ENCODE assay signal across 18 mouse cellular contexts in genomic region chr7:137555481-137555880, GRCm38 (mm10).
DNase-seq lines count a peak whose midpoint lies in the region; ATAC-seq and TF ChIP-seq lines count a peak whose summit lies in the region.
"Had no signal": no experiment of that assay in that cellular context is flagged by ENCODE, and none has a peak within 500 bp of the region (broad histone marks: within the 10 kb centered on the region; RNA-seq: fewer than 3 reads in every experiment).

No protein-coding gene starts in this region.

- no peaks in the 10 kb centered on the region for H3K79me2 ChIP-seq in liver, adult 2 months (ENCODE audit: control insufficient read depth, insufficient read depth, low read length)

- no peak for TF ChIP-seq CTCF in liver, adult 2 months (IDR thresholded peaks at IDR 0.05; ENCODE audit: low read depth, low read length)

- no peak overlapping the region for H3K4me3 ChIP-seq in heart, embryonic 12.5 days
- H3K4me3 ChIP-seq in liver, adult 2 months (ENCODE audit: insufficient read depth, low read depth, low read length): no peak overlapping the region
- no peak overlapping the region for H3K4me3 ChIP-seq in liver, embryonic 12.5 days
- no peak overlapping the region for H3K4me3 ChIP-seq in midbrain, embryonic 13.5 days (replicated peaks)
- no peak overlapping the region for H3K4me3 ChIP-seq in midbrain, embryonic 11.5 days (ENCODE audit: low read depth, low read length)
- H3K4me3 ChIP-seq: embryonic facial prominence, embryonic 13.5 days; heart, embryonic 13.5 days; hindbrain, embryonic 13.5 days had no signal

- WGBS in heart, embryonic 12.5 days: 55% methylated on average over 2 of the region's 2 CpGs
- 32% methylated on average over 2 of the region's 2 CpGs for WGBS in liver, adult 2 months
- WGBS in liver, embryonic 12.5 days (ENCODE audit: insufficient replicate concordance): 24% methylated on average over 2 of the region's 2 CpGs
- WGBS in midbrain, embryonic 13.5 days: 34% methylated on average over 2 of the region's 2 CpGs
- WGBS in midbrain, embryonic 11.5 days: 50% methylated on average over 2 of the region's 2 CpGs

- no peaks in the 10 kb centered on the region for H3K36me3 ChIP-seq in heart, embryonic 12.5 days
- H3K36me3 ChIP-seq in liver, adult 2 months (ENCODE audit: control insufficient read depth, insufficient read depth, low read length): no peaks in the 10 kb centered on the region
- H3K36me3 ChIP-seq in liver, embryonic 12.5 days: no peaks in the 10 kb centered on the region
- H3K36me3 ChIP-seq in midbrain, embryonic 13.5 days: no peaks in the 10 kb centered on the region
- no peaks in the 10 kb centered on the region for H3K36me3 ChIP-seq in midbrain, embryonic 11.5 days (ENCODE audit: control insufficient read depth, insufficient read depth, low read length)
- H3K36me3 ChIP-seq: embryonic facial prominence, embryonic 13.5 days; heart, embryonic 13.5 days; hindbrain, embryonic 13.5 days had no signal

- DNase-seq in heart, adult 11 months: peak; percentile 77
- DNase-seq in liver, adult 2 months (ENCODE audit: extremely low read depth, low read depth, low spot score): peak; percentile 58
- no peak for DNase-seq in midbrain, embryonic 11.5 days (ENCODE audit: low spot score, missing footprints)
- DNase-seq in left cerebral cortex, adult 11 months (ENCODE audit: low spot score): no peak
- DNase-seq: adrenal gland, postnatal 10 days; cerebellum, adult 11-12 months; cerebellum, adult 9-10 months; cerebellum, postnatal 25 days; gastrocnemius, postnatal 36 days; heart, adult 18-20 months; heart, postnatal 36 days had no signal

- no peak overlapping the region for H3K9ac ChIP-seq in heart, embryonic 12.5 days
- no peak overlapping the region for H3K9ac ChIP-seq in liver, adult 2 months (ENCODE audit: low read depth, low read length)
- no peak overlapping the region for H3K9ac ChIP-seq in liver, embryonic 12.5 days
- H3K9ac ChIP-seq in midbrain, embryonic 13.5 days (replicated peaks): no peak overlapping the region
- no peak overlapping the region for H3K9ac ChIP-seq in midbrain, embryonic 11.5 days (ENCODE audit: low read length)
- H3K9ac ChIP-seq: embryonic facial prominence, embryonic 13.5 days; heart, embryonic 13.5 days; hindbrain, embryonic 13.5 days had no signal

- H3K4me2 ChIP-seq in heart, embryonic 12.5 days: no peak overlapping the region
- no peak overlapping the region for H3K4me2 ChIP-seq in liver, embryonic 12.5 days
- H3K4me2 ChIP-seq in midbrain, embryonic 13.5 days (replicated peaks): no peak overlapping the region
- no peak overlapping the region for H3K4me2 ChIP-seq in midbrain, embryonic 11.5 days
- H3K4me2 ChIP-seq: embryonic facial prominence, embryonic 13.5 days; heart, embryonic 13.5 days; hindbrain, embryonic 13.5 days had no signal

- no peak for ATAC-seq in heart, embryonic 12.5 days (ENCODE audit: insufficient number of reproducible peaks, low FRiP score)
- no peak for ATAC-seq in liver, embryonic 12.5 days
- no peak for ATAC-seq in midbrain, embryonic 13.5 days
- ATAC-seq in midbrain, embryonic 11.5 days (ENCODE audit: low FRiP score): no peak
- ATAC-seq: forebrain, embryonic 14.5 days had no signal

- no peaks in the 10 kb centered on the region for H3K27me3 ChIP-seq in heart, embryonic 12.5 days (replicated peaks)
- H3K27me3 ChIP-seq in liver, adult 2 months (ENCODE audit: control insufficient read depth, insufficient read depth, low read length): no peaks in the 10 kb centered on the region
- no peaks in the 10 kb centered on the region for H3K27me3 ChIP-seq in liver, embryonic 12.5 days (replicated peaks)
- H3K27me3 ChIP-seq in midbrain, embryonic 13.5 days: no peaks in the 10 kb centered on the region
- no peaks in the 10 kb centered on the region for H3K27me3 ChIP-seq in midbrain, embryonic 11.5 days (ENCODE audit: control insufficient read depth, insufficient read depth, low read length)
- H3K27me3 ChIP-seq: embryonic facial prominence, embryonic 13.5 days; heart, embryonic 13.5 days; hindbrain, embryonic 13.5 days had no signal

- TF ChIP-seq POLR2A in liver, adult 2 months (IDR thresholded peaks at IDR 0.05; ENCODE audit: extremely low read depth, insufficient read depth, low read length): no peak

- no peak overlapping the region for H3K27ac ChIP-seq in heart, embryonic 12.5 days (ENCODE audit: poor library complexity, severe bottlenecking)
- H3K27ac ChIP-seq in liver, adult 2 months (replicated peaks; ENCODE audit: insufficient read depth, low read depth, low read length): no peak overlapping the region
- H3K27ac ChIP-seq in liver, embryonic 12.5 days: no peak overlapping the region
- 0 out of 2 replicates have a peak overlapping the region, but pooled peaks have one; percentile 41 for H3K27ac ChIP-seq in midbrain, embryonic 13.5 days
- no peak overlapping the region for H3K27ac ChIP-seq in midbrain, embryonic 11.5 days (ENCODE audit: low read depth, low read length)
- H3K27ac ChIP-seq: embryonic facial prominence, embryonic 13.5 days; heart, embryonic 13.5 days; hindbrain, embryonic 13.5 days had no signal

- H3K9me3 ChIP-seq in heart, embryonic 12.5 days (replicated peaks): 0 out of 2 replicates have a peak, but pooled peaks cover 2% of the 10 kb centered on the region
- no peaks in the 10 kb centered on the region for H3K9me3 ChIP-seq in liver, embryonic 12.5 days (replicated peaks)
- H3K9me3 ChIP-seq in midbrain, embryonic 13.5 days: no peaks in the 10 kb centered on the region
- no peaks in the 10 kb centered on the region for H3K9me3 ChIP-seq in midbrain, embryonic 11.5 days (ENCODE audit: control insufficient read depth, low read length)
- H3K9me3 ChIP-seq: embryonic facial prominence, embryonic 13.5 days; heart, embryonic 13.5 days; hindbrain, embryonic 13.5 days had no signal

- H3K4me1 ChIP-seq in heart, embryonic 12.5 days (replicated peaks): no peaks in the 10 kb centered on the region
- H3K4me1 ChIP-seq in liver, adult 2 months (ENCODE audit: control insufficient read depth, insufficient read depth, low read length): no peaks in the 10 kb centered on the region
- H3K4me1 ChIP-seq in liver, embryonic 12.5 days: no peaks in the 10 kb centered on the region
- peaks cover 9% of the 10 kb centered on the region for H3K4me1 ChIP-seq in midbrain, embryonic 13.5 days (replicated peaks)
- 0 out of 2 replicates have a peak, but pooled peaks cover 3% of the 10 kb centered on the region for H3K4me1 ChIP-seq in midbrain, embryonic 11.5 days (ENCODE audit: control insufficient read depth, insufficient read depth, low read length)
- H3K4me1 ChIP-seq: embryonic facial prominence, embryonic 13.5 days; heart, embryonic 13.5 days had no signal

Comparison
In these comparisons a context has a peak if more than half of its experiments do, and no peak if none do; other contexts are left out.
1. DNase-seq: peak in heart, adult 11 months (single experiment) and liver, adult 2 months (single experiment); none in midbrain, embryonic 11.5 days (single experiment) and left cerebral cortex, adult 11 months (single experiment).